In genomic region chr1:42539066-42539539, GRCm38 (mm10) we compare ENCODE assay signal across 9 mouse cellular contexts.
DNase-seq lines count a peak whose midpoint lies in the region; ATAC-seq lines count a peak whose summit lies in the region.
"Had no signal": no experiment of that assay in that cellular context is flagged by ENCODE, and none has a peak within 500 bp of the region (broad histone marks: within the 10 kb centered on the region; RNA-seq: fewer than 3 reads in every experiment).

No protein-coding gene starts in this region.

- H3K9ac ChIP-seq in kidney, embryonic 16.5 days (replicated peaks; ENCODE audit: low read length) = no peak overlapping the region
- H3K9ac ChIP-seq in forebrain, embryonic 16.5 days (replicated peaks; ENCODE audit: low read depth, low read length) = peak overlapping the region; percentile 66

- no peaks in the 10 kb centered on the region for H3K9me3 ChIP-seq in kidney, embryonic 16.5 days (ENCODE audit: low read length)
- H3K9me3 ChIP-seq in forebrain, embryonic 16.5 days (ENCODE audit: control insufficient read depth, low read length) = no peaks in the 10 kb centered on the region

- ATAC-seq in kidney, embryonic 16.5 days (ENCODE audit: low FRiP score, low TSS enrichment) = peak; percentile 21; the same call in 1 of the 2 replicates
- peak; percentile 51 for ATAC-seq in forebrain, embryonic 16.5 days

- H3K27ac ChIP-seq in kidney, embryonic 16.5 days (ENCODE audit: low read length) = peak overlapping the region; percentile 44; the same call in 1 of the 2 replicates
- H3K27ac ChIP-seq in forebrain, embryonic 16.5 days (ENCODE audit: low read length) = peak overlapping the region; percentile 49

- peak overlapping the region; percentile 48; the same call in 1 of the 2 replicates for H3K4me2 ChIP-seq in kidney, embryonic 16.5 days (replicated peaks; ENCODE audit: low read depth, low read length)
- H3K4me2 ChIP-seq in forebrain, embryonic 16.5 days (ENCODE audit: low read length) = peak overlapping the region; percentile 69

- no peaks in the 10 kb centered on the region for H3K36me3 ChIP-seq in kidney, embryonic 16.5 days (ENCODE audit: insufficient read depth, low read length)
- no peaks in the 10 kb centered on the region for H3K36me3 ChIP-seq in forebrain, embryonic 16.5 days (ENCODE audit: control insufficient read depth, insufficient read depth)

- no peak overlapping the region for H3K4me3 ChIP-seq in kidney, embryonic 16.5 days (ENCODE audit: low read length)
- H3K4me3 ChIP-seq in forebrain, embryonic 16.5 days (replicated peaks; ENCODE audit: low read length) = peak overlapping the region; percentile 37
- H3K4me3 ChIP-seq: myocyte had no signal

- no peak for DNase-seq in kidney, postnatal 25 days
- DNase-seq in left cerebral cortex, adult 18-20 months (ENCODE audit: low spot score in 2 of 2) = peak; percentile 5 to 29
- DNase-seq in right cerebral cortex, adult 2 months (ENCODE audit: low spot score in 2 of 2) = peak; percentile 17 to 40
- no peak for DNase-seq in adrenal gland, postnatal 10 days
- DNase-seq in adrenal gland, adult 2 months = no peak
- DNase-seq in adrenal gland, postnatal 25 days = no peak

- 72% methylated on average over 18 of the region's 18 CpGs for WGBS in kidney, embryonic 16.5 days
- WGBS in forebrain, embryonic 16.5 days = 7% methylated on average over 18 of the region's 18 CpGs

- H3K4me1 ChIP-seq in kidney, embryonic 16.5 days (ENCODE audit: insufficient read depth, low read length) = peaks cover 23% of the 10 kb centered on the region
- H3K4me1 ChIP-seq in forebrain, embryonic 16.5 days (replicated peaks; ENCODE audit: control insufficient read depth, insufficient read depth, low read length) = peaks cover 39% of the 10 kb centered on the region

- no peaks in the 10 kb centered on the region for H3K27me3 ChIP-seq in kidney, embryonic 16.5 days (ENCODE audit: insufficient read depth, low read length)
- H3K27me3 ChIP-seq in forebrain, embryonic 16.5 days (replicated peaks; ENCODE audit: control insufficient read depth, insufficient read depth, low read length) = no peaks in the 10 kb centered on the region

Comparison
In these comparisons a context has a peak if more than half of its experiments do, and no peak if none do; other contexts are left out.
1. DNase-seq: peak in left cerebral cortex, adult 18-20 months (2 of 2) and right cerebral cortex, adult 2 months (2 of 2); none in kidney, postnatal 25 days (0 of 2), adrenal gland, postnatal 10 days (single experiment), adrenal gland, adult 2 months (single experiment) and adrenal gland, postnatal 25 days (single experiment).